Mouse (Mus musculus): ENCODE results near the gene Prrg2. TPM values are rescaled to one million over a fixed set of nuclear protein-coding genes. Genes with fewer than 3 reads are reported as not detected.

Prrg2 gene
- total RNA-seq, 2 experiments from 2014 or later = 10.2 to 10.4 TPM

GRCm38 (mm10) chr7:45013366-45014095, 48.9 kb downstream of the Prrg2 start:
- no peak for DNase-seq (ENCODE audit: low spot score)

GRCm38 (mm10) chr7:45012824-45013223, 49.7 kb downstream of the Prrg2 start:
- DNase-seq (ENCODE audit: low spot score) = no peak

GRCm38 (mm10) chr7:45012011-45012410, 50.5 kb downstream of the Prrg2 start:
- no peak for DNase-seq (ENCODE audit: low spot score)

- no peak for DNase-seq (ENCODE audit: low spot score)
Observed at GRCm38 (mm10) chr7:45008411-45008810, 54.1 kb downstream of the Prrg2 start.

DNA sequence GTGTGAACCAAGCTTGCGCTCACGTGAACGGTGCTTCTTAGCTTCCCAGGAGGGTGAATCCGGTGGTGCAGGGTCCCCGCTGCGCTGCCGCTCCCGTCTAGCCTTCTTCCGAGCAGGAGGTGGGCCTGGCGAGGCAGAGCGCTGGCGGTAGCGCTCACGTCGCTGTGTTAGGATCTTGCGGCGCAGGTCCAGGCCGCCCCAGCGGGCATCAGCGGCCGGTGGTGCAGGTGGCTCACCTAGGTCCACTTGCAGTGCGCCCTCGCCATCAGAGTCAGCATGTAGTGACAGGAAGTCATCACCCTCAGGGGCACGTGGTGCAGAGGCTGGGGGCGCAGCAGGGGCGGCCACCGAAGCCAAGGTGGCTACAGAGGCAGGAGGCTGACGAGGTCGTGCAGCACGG, 54.6 kb downstream of the Prrg2 start:
- no peak for DNase-seq (ENCODE audit: low spot score)

DNA sequence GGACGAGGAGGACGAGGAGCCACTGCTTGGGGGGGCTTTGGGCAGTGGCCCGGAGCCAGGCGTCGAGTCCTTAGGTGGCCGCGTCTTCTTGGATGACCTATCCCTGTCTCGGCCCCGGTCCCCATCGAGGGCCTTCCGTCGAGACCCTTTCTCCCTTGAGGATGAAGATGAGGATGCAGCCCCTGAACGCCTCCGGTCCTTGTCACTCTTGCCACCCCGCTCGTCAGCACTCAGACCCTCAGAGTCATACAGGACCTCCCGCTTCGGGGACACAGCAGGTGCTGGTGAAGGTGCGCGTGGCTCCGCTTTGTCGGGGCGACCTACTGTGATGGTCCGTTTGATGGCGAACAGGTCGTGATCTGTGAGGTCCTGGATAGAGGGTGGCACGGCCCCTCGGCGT, 55.3 kb downstream of the Prrg2 start:
- no peak for DNase-seq (ENCODE audit: low spot score)

DNA sequence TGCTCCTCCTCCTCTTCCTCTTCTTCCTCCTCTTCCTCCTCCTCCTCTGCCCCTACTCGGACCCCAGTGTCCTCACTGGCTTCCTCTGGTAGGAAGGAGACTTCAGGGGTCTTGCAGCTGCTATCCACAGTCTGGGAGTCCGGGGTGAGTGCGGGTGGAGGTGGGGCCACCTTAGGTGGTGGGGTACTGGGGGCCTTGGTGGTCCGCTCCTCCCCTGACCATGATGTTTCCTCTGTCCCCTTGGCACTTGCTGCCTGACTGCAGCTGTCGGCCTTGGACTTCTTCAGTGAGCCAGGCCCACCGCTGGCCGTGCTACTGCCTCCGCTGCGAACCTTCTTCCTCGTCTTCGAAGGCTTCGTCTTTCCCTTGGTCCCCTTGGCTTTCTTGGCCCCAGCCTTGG, 56.0 kb downstream of the Prrg2 start:
- no peak for DNase-seq (ENCODE audit: low spot score)

DNA sequence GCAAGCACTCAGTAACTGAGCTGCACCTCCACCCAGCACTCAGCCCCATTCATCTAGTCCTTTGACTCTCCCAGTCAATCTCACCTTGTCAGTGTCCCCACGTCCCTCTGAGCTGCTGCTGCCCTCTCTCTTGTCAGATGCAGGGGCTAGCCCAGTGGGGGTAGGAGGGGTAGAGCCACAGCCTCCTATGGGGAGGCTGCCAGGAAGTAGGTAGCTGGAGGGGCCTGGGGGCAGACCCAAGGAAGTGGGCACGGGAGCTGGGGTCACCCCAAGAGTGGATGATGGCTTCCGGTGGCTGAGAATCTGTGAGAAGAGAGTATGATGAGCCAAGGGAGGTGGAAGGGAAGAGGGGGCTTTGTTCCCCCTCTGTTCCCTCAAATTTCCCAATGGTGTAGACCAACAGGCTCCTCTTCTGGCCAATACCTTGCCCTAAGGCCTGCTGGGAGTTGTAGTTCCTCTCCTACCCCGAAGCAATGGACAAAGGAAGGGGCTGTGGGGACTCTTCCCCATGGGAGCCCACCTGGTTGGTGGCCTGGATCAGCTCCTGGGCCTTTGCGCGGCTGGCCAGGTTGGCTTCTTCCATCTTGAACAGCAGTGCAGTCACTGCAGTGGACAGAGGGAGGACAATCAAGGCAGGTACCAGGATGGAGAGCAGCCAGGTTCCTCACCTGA, 57.0 kb downstream of the Prrg2 start:
- no peak for DNase-seq (ENCODE audit: low spot score)

- DNase-seq (ENCODE audit: low spot score) = no peak
Observed at GRCm38 (mm10) chr7:45004546-45004945, 57.9 kb downstream of the Prrg2 start.

Small RNA genes lying within 50 kb of the gene (microRNA-seq; reads per million reads assigned to microRNA genes)
- gene Mir7054 = 2.0 reads per million

Other genes starting within 250 kb of the Prrg2 start
- gene Nup62, start 246.6 kb downstream of the Prrg2 start, total RNA-seq (2021) = 10 to 100 TPM; 20.1 to 25.2 TPM
- 1 to 10 TPM; 2.3 to 3.5 TPM for gene Il4i1, start 246.3 kb downstream of the Prrg2 start, total RNA-seq (2021)
- 10 to 100 TPM; 62.4 to 99.0 TPM for gene Atf5, start 246.0 kb downstream of the Prrg2 start, total RNA-seq (2021)
- gene Akt1s1, start 213.7 kb downstream of the Prrg2 start, total RNA-seq (2021) = 100 to 1,000 TPM; 130 to 144 TPM
- gene Tbc1d17, start 213.6 kb downstream of the Prrg2 start, total RNA-seq (2021) = 10 to 100 TPM; 46.8 to 61.0 TPM
- gene Pnkp, start 205.5 kb downstream of the Prrg2 start, total RNA-seq (2021) = 10 to 100 TPM; 19.2 to 20.2 TPM
- gene Ptov1, start 192.9 kb downstream of the Prrg2 start, total RNA-seq (2021) = 100 to 1,000 TPM; 143 to 148 TPM
- 10 to 100 TPM; 60.5 to 62.8 TPM for gene Med25, start 170.0 kb downstream of the Prrg2 start, total RNA-seq (2021)
- gene Fuz, start 166.6 kb downstream of the Prrg2 start, total RNA-seq (2021) = 10 to 100 TPM; 16.6 to 17.6 TPM
- gene Ap2a1, start 133.2 kb downstream of the Prrg2 start, total RNA-seq (2021) = 10 to 100 TPM; 59.8 to 64.4 TPM
- gene Tsks, start 119.5 kb downstream of the Prrg2 start, total RNA-seq (2021) = not detected
- gene Cpt1c, start 87.8 kb downstream of the Prrg2 start, total RNA-seq (2021) = 1 to 10 TPM in 1 of 2 experiments, under 1 TPM in 1; 0.64 to 1.4 TPM
- gene Prmt1, start 76.1 kb downstream of the Prrg2 start, total RNA-seq (2021) = 100 to 1,000 TPM; 119 to 139 TPM
- gene Irf3, start 65.0 kb downstream of the Prrg2 start, total RNA-seq (2021) = 10 to 100 TPM; 15.0 to 19.1 TPM
- gene Bcl2l12, start 64.0 kb downstream of the Prrg2 start, total RNA-seq (2021) = 1 to 10 TPM; 8.4 to 8.5 TPM
- gene Scaf1, start 46.3 kb downstream of the Prrg2 start, total RNA-seq (2021) = 10 to 100 TPM; 41.3 to 46.2 TPM
- gene Rras, start 44.7 kb downstream of the Prrg2 start, total RNA-seq (2021) = 10 to 100 TPM; 20.8 to 26.8 TPM
- 10 to 100 TPM; 13.1 to 16.0 TPM for gene Prr12, start 9.8 kb downstream of the Prrg2 start, total RNA-seq (2021)
- gene Nosip, start 248 bp downstream of the Prrg2 start, total RNA-seq (2021) = 10 to 100 TPM; 27.9 to 28.3 TPM
- gene Rcn3, start 29.5 kb upstream of the Prrg2 start, total RNA-seq (2021) = 10 to 100 TPM in 1 of 2 experiments, 1 to 10 TPM in 1; 8.0 to 12.5 TPM
- gene Fcgrt, start 41.2 kb upstream of the Prrg2 start, total RNA-seq (2021) = 10 to 100 TPM; 27.4 to 29.1 TPM
- 100 to 1,000 TPM; 490 to 529 TPM for gene Rps11, start 61.8 kb upstream of the Prrg2 start, total RNA-seq (2021)
- gene Rpl13a, start 66.1 kb upstream of the Prrg2 start, total RNA-seq (2021) = 100 to 1,000 TPM; 643 to 706 TPM
- gene Gm45713, start 73.6 kb upstream of the Prrg2 start, total RNA-seq (2021) = 1 to 10 TPM in 1 of 2 experiments, not detected in 1; 1.2 TPM
- gene Flt3l, start 73.8 kb upstream of the Prrg2 start, total RNA-seq (2021) = 1 to 10 TPM; 1.8 to 3.0 TPM
- 10 to 100 TPM; 34.2 to 34.5 TPM for gene Pih1d1, start 91.6 kb upstream of the Prrg2 start, total RNA-seq (2021)
- gene Aldh16a1, start 91.9 kb upstream of the Prrg2 start, total RNA-seq (2021) = 10 to 100 TPM; 10.6 to 12.8 TPM
- gene Slc17a7, start 101.3 kb upstream of the Prrg2 start, total RNA-seq (2021) = under 1 TPM; 0.14 to 0.17 TPM
- not detected for gene Gfy, start 116.9 kb upstream of the Prrg2 start, total RNA-seq (2021)
- gene Pth2, start 118.3 kb upstream of the Prrg2 start, total RNA-seq (2021) = not detected
- gene Ccdc155, start 142.2 kb upstream of the Prrg2 start, total RNA-seq (2021) = not detected
- not detected for gene Dkkl1, start 149.5 kb upstream of the Prrg2 start, total RNA-seq (2021)
- gene Tead2, start 153.1 kb upstream of the Prrg2 start, total RNA-seq (2021) = 1 to 10 TPM; 1.2 to 1.3 TPM
- gene Cd37, start 176.4 kb upstream of the Prrg2 start, total RNA-seq (2021) = 1 to 10 TPM; 1.1 to 1.2 TPM
- not detected for gene Slc6a16, start 178.4 kb upstream of the Prrg2 start, total RNA-seq (2021)
- gene Slc6a21, start 214.8 kb upstream of the Prrg2 start, total RNA-seq (2021) = not detected